Mouse (Mus musculus) intestine, postnatal 0 days (tissue): Measurements from ENCODE around the gene Smpd3. TPM values are rescaled to one million over a fixed set of nuclear protein-coding genes. Genes with fewer than 3 reads are reported as not detected.

Experiments
- ATAC-seq: fragments of 200-750 bp; cut with Nextera tagmentation; 2 replicates; pipeline ENCODE4 v1.8.0; 2017; ENCODE audit warnings: mild to moderate bottlenecking, moderate TSS enrichment, moderate library complexity
- H3K27ac ChIP-seq: fragments of 300-500 bp; sonication (generic); 2 replicates; pipeline ENCODE4 v1.5.1; 2014; ENCODE audit warnings: mild to moderate bottlenecking, low read depth, low read length, moderate library complexity
- H3K27me3 ChIP-seq: fragments of 300-500 bp; sonication (generic); replicated peaks from 2 replicates; pipeline ENCODE4 v1.6.1; 2014; ENCODE audit warnings: low read length, mixed read lengths; ENCODE audit not compliant: control insufficient read depth, insufficient read depth
- H3K36me3 ChIP-seq: fragments of 300-500 bp; sonication (generic); 2 replicates; pipeline ENCODE4 v1.6.1; 2014; ENCODE audit warnings: mild to moderate bottlenecking, moderate library complexity; ENCODE audit not compliant: control insufficient read depth, insufficient read depth
- H3K4me1 ChIP-seq: fragments of 300-500 bp; sonication (generic); replicated peaks from 2 replicates; pipeline ENCODE4 v1.6.1; 2014; ENCODE audit warnings: antibody characterized with exemption, low read length, mixed read lengths; ENCODE audit not compliant: control insufficient read depth, insufficient read depth
- H3K4me2 ChIP-seq: fragments of 300-500 bp; sonication (generic); replicated peaks from 2 replicates; pipeline ENCODE4 v1.6.1; 2014; ENCODE audit warnings: low read depth, mild to moderate bottlenecking, moderate library complexity
- H3K4me3 ChIP-seq: fragments of 300-500 bp; sonication (generic); 2 replicates; pipeline ENCODE4 v1.5.1; 2014; ENCODE audit warnings: low read depth, low read length
- H3K9ac ChIP-seq: fragments of 300-500 bp; sonication (generic); 2 replicates; pipeline ENCODE4 v1.6.1; 2014; ENCODE audit warnings: mild to moderate bottlenecking, low read depth, low read length
- H3K9me3 ChIP-seq: fragments of 300-500 bp; sonication (generic); 2 replicates; pipeline ENCODE4 v1.6.1; 2016; ENCODE audit warnings: mixed run types; ENCODE audit not compliant: control insufficient read depth
- CTCF ChIP-seq: sonication (generic); IDR thresholded peaks from 2 replicates; pipeline ENCODE4 v1.5.1; 2016; ENCODE audit warnings: low read depth, mild to moderate bottlenecking, control low read depth, antibody characterized with exemption, moderate library complexity
- WGBS: fragments of 180-500 bp; shearing (Covaris S2); extraction: QIAGEN DNeasy Blood & Tissue Kit; methylation state at CpG from one replicate; pipeline ENCODE4 v1.1.7; 2014; 5-methylcytosine and 5-hydroxymethylcytosine counted together
- polyA plus RNA-seq: library from polyadenylated mRNA; unstranded; fragments of >200 nt; fragmentation: Nextera tagmentation; extraction: Ambion mirVana; gene quantifications from 2 replicates; pipeline ENCODE4 v1.2.1, GENCODE M21; 2015

The Smpd3 gene
- polyA plus RNA-seq: 10.6 and 11.8 TPM in 2 replicates

DNA sequence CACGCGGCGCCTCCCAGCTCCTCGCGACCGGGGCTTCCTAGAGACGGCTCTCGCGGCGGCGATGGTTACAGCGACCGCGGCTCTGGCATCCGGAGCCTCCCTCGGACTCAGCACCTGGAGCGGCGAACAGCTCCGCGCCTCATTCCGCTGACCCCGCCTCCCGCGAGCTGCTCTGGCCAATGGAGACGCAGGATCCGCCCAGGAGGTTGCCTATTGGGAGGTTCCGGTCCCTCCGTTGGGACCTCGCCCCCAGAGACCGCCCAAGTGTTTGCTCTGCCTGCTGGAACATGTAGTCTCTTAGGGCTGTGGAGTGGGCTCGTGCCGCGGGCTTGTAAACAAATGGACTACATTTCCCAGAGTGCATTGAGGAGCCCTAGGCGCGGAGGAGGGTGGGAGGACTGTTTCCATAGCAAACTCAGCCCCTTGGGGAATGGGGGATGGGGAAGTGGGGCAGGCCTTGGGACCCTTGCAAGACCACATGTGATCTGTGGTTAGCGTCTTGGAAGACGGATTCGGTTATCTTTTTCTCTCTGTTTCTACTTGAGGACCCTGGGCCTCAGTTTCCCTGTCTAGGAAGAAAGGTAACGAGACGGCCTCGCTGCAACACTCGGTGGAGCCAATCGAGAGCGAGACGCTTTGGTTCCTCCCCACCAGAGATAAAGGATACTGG, at the start of gene Smpd3:
Smpd3 (minus strand) TSS at position 137 of the 670 bp plus-strand sequence.
- Histone ChIP-seq H3K36me3 (no peaks in the 10 kb centered on the region), H3K4me3 (peak within 1 kb of the TSS; percentile 50), H3K9ac (peak within 1 kb of the TSS; percentile 18; the same call in 1 of the 2 replicates), H3K4me1 (peaks cover 3% of the 10 kb centered on the region; the same call in 1 of the 2 replicates), H3K27me3 (peaks cover 18% of the 10 kb centered on the region), H3K27ac (no peak within 1 kb of the TSS), H3K4me2 (peak within 1 kb of the TSS; percentile 72), H3K9me3 (no peaks in the 10 kb centered on the region)
- ATAC-seq: peak; percentile 100
- peak; percentile 30; the same call in 1 of the 2 replicates for TF ChIP-seq CTCF
- under 1% methylated on average over 45 of the region's 45 CpGs for WGBS

DNA sequence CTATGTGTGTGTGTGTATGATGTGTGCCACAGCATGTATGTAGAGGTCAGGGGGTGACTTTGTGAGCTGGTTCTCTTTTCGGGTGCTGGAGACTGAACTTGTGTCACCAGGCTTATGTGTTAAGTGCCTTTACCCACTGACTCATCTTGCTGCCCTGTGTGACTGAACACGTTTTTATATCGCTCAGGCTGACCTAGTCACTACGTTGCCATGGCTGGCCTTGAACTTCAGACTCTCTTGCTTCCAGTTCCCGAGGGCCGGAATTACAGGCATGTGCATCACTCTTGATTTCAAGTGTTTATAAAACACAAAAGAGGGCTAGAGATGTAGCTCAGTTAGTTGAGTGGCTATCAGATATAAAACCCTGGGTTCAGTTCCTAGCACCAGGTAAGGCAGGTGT, 43.2 kb upstream of the Smpd3 start:
- Histone ChIP-seq H3K4me3 (no peak overlapping the region), H3K9me3 (no peaks in the 10 kb centered on the region), H3K4me2 (no peak overlapping the region), H3K27ac (no peak overlapping the region), H3K36me3 (no peaks in the 10 kb centered on the region), H3K27me3 (no peaks in the 10 kb centered on the region), H3K4me1 (no peaks in the 10 kb centered on the region), H3K9ac (no peak overlapping the region)
- 63% methylated on average over 6 of the region's 6 CpGs for WGBS
- no peak for TF ChIP-seq CTCF
- no peak for ATAC-seq

DNA sequence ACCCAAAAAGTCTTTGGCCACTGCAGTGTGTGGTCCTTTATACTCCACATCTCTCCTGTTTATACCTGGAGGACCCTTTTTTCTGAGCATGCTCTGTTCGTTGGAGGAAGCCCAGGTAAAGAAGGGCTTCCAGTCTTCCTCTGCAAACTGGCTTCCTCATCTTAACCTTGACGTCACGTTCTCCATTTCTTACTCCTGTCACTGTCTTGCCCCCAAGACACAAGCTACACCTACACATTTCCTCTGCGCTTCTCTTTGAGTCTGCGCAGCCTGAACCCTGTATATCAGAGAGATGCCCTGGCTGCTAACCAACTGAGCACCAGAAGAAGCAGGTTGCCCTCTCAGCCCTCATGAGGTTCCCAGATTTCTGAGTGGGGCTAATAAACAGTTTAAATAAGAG, 41.6 kb upstream of the Smpd3 start:
- Histone ChIP-seq H3K27ac (no peak overlapping the region), H3K27me3 (no peaks in the 10 kb centered on the region)
- TF ChIP-seq CTCF: no peak

DNA sequence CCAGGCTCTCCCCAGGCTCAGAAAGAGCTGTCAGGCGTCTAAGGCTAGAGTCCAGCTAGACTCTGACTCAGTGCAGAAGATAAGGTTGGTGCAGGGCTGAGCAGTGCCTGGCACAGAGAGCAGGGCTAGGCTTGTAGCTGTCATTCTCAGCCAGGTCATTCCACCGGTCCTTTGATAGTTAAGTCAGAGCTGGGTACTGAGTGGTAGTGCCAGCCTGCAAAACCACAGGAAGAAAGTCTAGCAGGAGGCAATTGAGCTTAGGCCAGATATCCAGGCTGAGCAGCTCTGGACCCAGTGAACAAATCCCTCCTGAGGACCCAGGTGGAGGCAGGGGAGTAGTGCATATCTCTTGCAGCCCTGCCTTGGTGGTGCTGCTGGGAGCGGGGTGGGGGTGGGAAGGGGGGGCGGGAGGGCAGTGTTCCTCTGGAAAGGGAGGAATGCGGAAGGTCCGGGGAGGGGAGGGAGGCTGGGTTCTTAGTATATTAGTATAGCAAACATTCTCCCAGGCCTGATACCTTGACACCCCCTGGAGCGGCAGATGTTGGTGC, 40.8 kb upstream of the Smpd3 start:
- ATAC-seq: peak; percentile 97

More for the DNA sequence above, 41.6 kb upstream of the Smpd3 start:
- WGBS: 73% methylated on average over 5 of the region's 5 CpGs
- no peaks in the 10 kb centered on the region for H3K9me3 ChIP-seq
- no peak overlapping the region for H3K4me2 ChIP-seq
- no peaks in the 10 kb centered on the region for H3K4me1 ChIP-seq
- H3K4me3 ChIP-seq: no peak overlapping the region
- ATAC-seq: no peak
- no peaks in the 10 kb centered on the region for H3K36me3 ChIP-seq
- no peak overlapping the region for H3K9ac ChIP-seq

DNA sequence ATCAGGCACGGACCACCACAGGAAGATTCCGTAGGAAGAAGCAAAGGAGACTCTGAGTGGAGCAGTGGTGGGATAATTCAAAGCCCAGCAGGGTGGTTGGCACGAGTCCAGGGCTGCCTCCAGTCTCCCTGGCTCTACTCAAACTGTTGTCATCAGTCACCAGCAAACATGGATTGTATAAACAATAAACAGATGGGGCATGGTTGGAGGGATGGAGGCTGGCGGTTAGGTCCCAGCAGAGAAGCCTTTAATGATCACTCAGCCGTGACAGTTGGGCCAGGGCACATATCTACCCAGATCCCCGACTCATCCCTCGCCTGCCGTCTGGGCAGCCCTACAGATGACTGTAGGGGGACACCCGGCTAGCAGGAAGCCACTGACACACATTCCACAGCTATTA, 39.1 kb upstream of the Smpd3 start:
- Histone ChIP-seq H3K4me2 (no peak overlapping the region), H3K27ac (no peak overlapping the region), H3K36me3 (no peaks in the 10 kb centered on the region), H3K4me1 (no peaks in the 10 kb centered on the region), H3K9ac (no peak overlapping the region), H3K4me3 (no peak overlapping the region), H3K9me3 (no peaks in the 10 kb centered on the region), H3K27me3 (no peaks in the 10 kb centered on the region)
- no peak for TF ChIP-seq CTCF
- no peak for ATAC-seq
- WGBS: 53% methylated on average over 9 of the region's 9 CpGs

More for the DNA sequence above, 40.8 kb upstream of the Smpd3 start:
- Histone ChIP-seq H3K4me2 (no peak overlapping the region), H3K27me3 (no peaks in the 10 kb centered on the region), H3K9me3 (no peaks in the 10 kb centered on the region), H3K4me1 (no peaks in the 10 kb centered on the region), H3K4me3 (no peak overlapping the region), H3K9ac (no peak overlapping the region), H3K36me3 (no peaks in the 10 kb centered on the region), H3K27ac (peak overlapping the region; percentile 52)
- TF ChIP-seq CTCF: no peak
- WGBS: 28% methylated on average over 7 of the region's 7 CpGs

DNA sequence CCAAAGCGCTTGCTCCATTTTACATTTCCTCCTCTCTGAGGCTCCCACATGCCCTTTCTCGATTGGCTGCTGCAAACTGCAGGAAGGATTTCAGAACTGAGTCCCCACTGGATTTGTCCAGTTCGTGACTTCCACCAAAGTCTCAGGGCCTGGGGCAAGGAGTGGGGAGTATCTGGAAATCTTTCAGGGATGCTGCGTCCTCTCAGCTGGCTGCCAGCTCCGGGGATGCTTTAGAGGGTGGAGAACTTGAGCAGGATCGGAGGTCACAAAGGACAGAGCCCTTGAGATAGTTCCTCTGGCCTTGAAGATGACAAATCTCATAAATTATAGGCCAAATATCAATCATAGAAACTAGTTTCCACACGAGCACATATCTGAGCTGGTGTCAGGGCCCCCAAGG, 38.2 kb upstream of the Smpd3 start:
- WGBS: 63% methylated on average over 7 of the region's 7 CpGs
- Histone ChIP-seq H3K4me3 (no peak overlapping the region), H3K4me2 (no peak overlapping the region), H3K4me1 (no peaks in the 10 kb centered on the region), H3K9me3 (no peaks in the 10 kb centered on the region), H3K36me3 (no peaks in the 10 kb centered on the region), H3K27me3 (no peaks in the 10 kb centered on the region), H3K9ac (no peak overlapping the region), H3K27ac (no peak overlapping the region)
- TF ChIP-seq CTCF: no peak
- ATAC-seq: no peak
